Mouse (Mus musculus): ENCODE measurements around the gene Zfand2a.

The Zfand2a gene

DNA sequence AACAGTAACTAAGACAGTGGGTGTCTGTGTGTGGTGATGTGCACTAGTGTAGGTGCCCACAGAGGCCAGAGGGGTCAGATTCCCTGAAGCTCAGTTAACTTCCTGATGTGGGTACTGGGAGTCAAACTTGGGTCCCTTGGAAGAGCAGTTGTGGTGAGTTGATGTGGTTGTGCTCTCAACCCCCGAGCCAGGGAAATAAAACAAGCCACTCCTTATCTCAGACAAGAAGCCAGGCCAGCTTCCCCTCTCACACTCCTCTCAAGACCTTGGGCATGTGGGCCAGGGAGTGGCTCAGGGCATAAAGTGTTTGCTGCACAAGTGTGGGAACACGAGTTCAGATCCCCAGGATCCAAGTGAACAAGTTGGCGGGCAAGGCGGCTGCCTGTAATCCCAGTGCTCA is 17.5 kb downstream of the Zfand2a start:
- in situ Hi-C loops (cut with MseI, MboI), result no loop called here

GRCm38 (mm10) chr5:139466373-139466772 is 18.0 kb downstream of the Zfand2a start:
- in situ Hi-C loops (cut with MseI, MboI), result no loop called here

DNA sequence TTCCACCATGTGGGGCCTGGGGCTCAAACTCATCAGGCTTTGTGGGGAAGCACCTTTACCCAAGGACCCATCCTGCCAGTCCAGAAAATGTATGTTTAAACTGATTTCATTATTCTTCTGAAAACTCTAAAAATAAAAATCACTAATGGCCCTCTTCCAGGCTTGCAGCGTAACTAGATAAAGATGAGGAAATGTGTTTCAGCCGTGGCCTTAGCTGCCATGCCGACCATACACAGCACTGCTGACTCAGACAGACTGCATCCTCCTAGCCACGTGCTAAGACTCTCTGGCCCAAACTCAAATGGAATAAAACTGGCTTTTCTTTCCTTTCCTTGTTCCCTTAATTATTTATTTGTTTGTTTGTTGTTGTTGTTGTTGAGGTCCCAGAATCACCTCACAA is 19.5 kb downstream of the Zfand2a start:
- in situ Hi-C loops (cut with MseI, MboI), result no loop called here

GRCm38 (mm10) chr5:139460384-139461067 is 23.8 kb downstream of the Zfand2a start, which contains the start of gene 3110082I17Rik:
Gene 3110082I17Rik, minus strand, starts transcription at chr5:139460527.
- in situ Hi-C loops (cut with MseI, MboI), result no loop called here

GRCm38 (mm10) chr5:139459938-139460337 is 24.4 kb downstream of the Zfand2a start:
- in situ Hi-C loops (cut with MseI, MboI), result no loop called here

DNA sequence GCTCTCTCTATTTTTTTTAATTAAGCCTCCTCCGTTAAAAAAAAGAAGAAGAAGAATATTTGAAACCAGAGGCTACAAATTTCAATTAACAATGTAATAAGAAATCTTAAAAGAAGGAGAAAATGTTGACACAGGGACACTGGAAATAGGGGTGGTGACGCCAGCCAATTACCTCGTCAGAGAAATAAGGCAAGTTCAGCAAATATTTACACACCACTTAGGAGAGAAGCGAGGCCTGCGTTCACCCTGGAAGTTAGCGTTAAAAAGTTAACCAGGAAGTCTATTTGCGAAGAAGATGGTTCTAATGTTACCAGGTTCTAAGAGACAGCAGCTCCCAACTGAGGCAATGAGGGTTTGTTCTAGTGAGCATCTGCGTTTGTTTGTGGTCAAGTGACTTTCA is 27.1 kb downstream of the Zfand2a start:
- in situ Hi-C loops (cut with MseI, MboI), result no loop called here

DNA sequence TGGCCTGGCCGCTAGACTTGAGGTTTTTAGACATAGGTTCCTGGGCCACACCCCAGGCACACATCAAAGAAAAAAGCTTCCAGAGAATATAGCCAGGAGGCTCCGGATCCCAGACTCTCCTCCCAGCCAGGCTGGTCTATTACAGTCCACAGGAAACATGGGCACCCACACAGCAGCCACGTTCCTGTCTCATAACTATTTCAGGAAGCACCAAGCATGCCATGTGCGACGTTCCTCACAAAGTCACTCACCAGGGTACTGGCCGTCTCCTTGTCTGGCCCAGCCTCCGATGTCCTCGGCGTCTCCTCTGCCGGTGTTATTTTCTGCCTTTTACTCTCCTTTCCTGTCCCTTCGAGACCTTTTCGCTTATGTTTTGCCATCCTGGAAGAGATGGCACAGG is 29.2 kb downstream of the Zfand2a start:
- in situ Hi-C loops (cut with MseI, MboI), result no loop called here

- in situ Hi-C loops (cut with MseI, MboI), result no loop called here
These were observed 31.3 kb downstream of the Zfand2a start for GRCm38 (mm10) chr5:139453031-139453430.

- in situ Hi-C loops (cut with MseI, MboI), result no loop called here
These were observed 34.4 kb downstream of the Zfand2a start for GRCm38 (mm10) chr5:139449926-139450325.

- in situ Hi-C loops (cut with MseI, MboI), result no loop called here
These were observed 35.1 kb downstream of the Zfand2a start for GRCm38 (mm10) chr5:139449161-139449791.

- in situ Hi-C loops (cut with MseI, MboI), result no loop called here
These were observed 36.3 kb downstream of the Zfand2a start for GRCm38 (mm10) chr5:139448025-139448424.

- in situ Hi-C loops (cut with MseI, MboI), result no loop called here
These were observed 39.1 kb downstream of the Zfand2a start for GRCm38 (mm10) chr5:139445258-139445657.

DNA sequence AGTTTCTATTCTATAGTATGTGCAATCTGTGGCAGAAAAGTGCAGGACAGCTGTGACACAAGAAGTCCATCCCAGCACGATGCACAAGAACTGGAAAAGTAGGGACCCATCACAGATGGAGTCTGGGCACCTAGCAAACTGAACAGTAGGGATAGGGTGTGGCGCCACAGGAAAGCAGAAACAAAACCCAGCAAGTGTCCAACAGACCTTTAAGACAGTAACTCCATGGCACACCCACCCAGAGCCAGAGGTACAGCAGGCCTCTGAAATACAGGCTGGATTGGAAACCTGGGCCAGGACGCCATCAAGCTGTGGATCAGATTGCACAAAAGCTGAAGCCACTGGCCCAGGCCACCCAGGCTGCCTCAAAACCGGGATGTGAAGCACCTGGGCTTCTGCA is 41.4 kb downstream of the Zfand2a start:
- in situ Hi-C loops (cut with MseI, MboI), result no loop called here

DNA sequence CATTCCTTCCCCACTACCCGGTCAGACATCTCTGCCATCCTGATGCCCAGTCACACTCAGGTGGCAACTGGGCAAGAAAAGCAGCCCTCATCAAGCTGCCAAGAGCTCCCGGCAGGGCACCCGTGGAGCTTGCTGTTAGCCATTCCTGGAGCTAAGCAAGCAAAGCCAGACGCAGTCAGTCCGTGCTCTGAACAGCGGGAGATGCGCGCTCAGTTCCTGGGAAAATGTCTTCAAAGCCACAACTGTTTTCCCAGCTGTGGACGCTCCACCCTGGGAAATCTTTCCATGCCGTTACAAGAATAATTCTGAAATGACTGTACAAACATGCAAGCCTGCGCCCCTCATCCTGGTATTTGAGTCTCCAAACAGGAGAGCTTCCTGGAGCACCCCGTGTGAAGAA is 41.9 kb downstream of the Zfand2a start:
- in situ Hi-C loops (cut with MseI, MboI), result no loop called here

DNA sequence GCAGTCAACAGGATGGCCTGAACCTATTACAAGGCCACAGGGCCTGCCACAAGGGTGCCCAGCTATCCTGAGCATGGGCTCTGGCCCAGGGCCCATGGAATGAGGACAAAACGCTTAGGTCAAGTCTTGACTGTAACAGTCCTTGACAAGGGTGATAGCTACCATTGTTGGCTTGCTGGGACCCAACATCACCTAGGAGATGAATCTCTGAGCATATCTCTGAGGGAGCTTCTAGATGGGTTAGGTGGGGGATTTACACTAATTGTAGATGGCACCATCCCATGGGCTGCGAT is 42.7 kb downstream of the Zfand2a start:
- in situ Hi-C loops (cut with MseI, MboI), result no loop called here

GRCm38 (mm10) chr5:139440926-139441725 is 43.2 kb downstream of the Zfand2a start:
- in situ Hi-C loops (cut with MseI, MboI), result no loop called here

- in situ Hi-C loops (cut with MseI, MboI), result no loop called here
These were observed 43.9 kb downstream of the Zfand2a start for GRCm38 (mm10) chr5:139440451-139440850.

- in situ Hi-C loops (cut with MseI, MboI), result no loop called here
These were observed 45.9 kb downstream of the Zfand2a start for GRCm38 (mm10) chr5:139438440-139438839.

DNA sequence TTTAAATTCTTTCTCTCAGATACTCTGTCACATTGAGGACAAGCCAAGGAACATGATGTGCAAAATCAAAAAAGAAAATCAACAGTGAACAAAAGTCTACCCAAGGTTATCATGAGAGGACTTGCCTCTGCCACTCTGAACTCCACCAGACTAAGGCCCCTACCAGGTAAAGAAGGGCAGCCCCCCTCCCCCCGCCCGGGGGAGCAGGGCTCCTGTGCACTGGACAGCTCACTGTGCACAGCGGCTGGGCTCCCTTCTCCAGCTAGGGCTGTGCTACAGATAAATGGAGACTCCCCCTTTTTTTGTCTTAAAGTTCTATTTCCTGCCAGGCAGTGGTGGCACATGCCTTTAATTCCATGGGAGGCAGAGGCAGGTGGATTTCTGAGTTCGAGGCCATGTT is 46.6 kb downstream of the Zfand2a start:
- in situ Hi-C loops (cut with MseI, MboI), result no loop called here

DNA sequence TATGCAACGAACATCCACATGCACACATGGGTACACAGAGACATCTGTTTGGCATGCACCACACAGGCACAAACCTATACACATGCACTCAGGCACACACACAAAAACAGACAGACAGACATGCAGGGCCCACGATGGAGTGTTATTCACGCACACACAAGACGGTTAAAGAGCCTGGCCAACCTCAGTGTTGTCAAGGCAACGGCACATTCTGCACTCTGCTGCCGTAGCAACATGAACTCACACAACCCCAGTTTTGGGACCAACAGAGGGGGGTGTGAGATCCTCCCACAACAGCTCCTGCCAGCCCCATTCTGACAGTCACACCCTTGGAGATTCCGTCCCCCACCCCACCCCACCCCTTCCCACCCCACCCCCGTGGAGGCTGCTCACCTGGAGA is 49.4 kb downstream of the Zfand2a start:
- in situ Hi-C loops (cut with MseI, MboI), result no loop called here

GRCm38 (mm10) chr5:139433842-139434568 is 50.3 kb downstream of the Zfand2a start:
- in situ Hi-C loops (cut with MseI, MboI), result no loop called here

Measured in mouse trophoblast stem cell (cell line).